Mouse (Mus musculus) ES-E14 (cell line): Measurements from ENCODE around the gene Ret.

Experiments used
- CHD2 ChIP-seq: IDR thresholded peaks from 2 replicates; pipeline ENCODE4 v1.6.1; 2014; ENCODE audit warnings: mild to moderate bottlenecking, low read depth, low read length, inconsistent platforms
- HCFC1 ChIP-seq: IDR thresholded peaks from 2 replicates; pipeline ENCODE4 v1.6.1; 2012; ENCODE audit warnings: low read length, inconsistent platforms, borderline replicate concordance; ENCODE audit not compliant: insufficient read depth
- MAFK ChIP-seq: IDR thresholded peaks from 2 replicates; pipeline ENCODE4 v1.6.1; 2014; ENCODE audit warnings: mild to moderate bottlenecking, low read depth, low read length, inconsistent platforms; ENCODE audit not compliant: insufficient read depth
- ZNF384 ChIP-seq: IDR thresholded peaks from 2 replicates; pipeline ENCODE4 v1.6.1; 2012; ENCODE audit warnings: low read depth, low read length, inconsistent platforms

GRCm38 (mm10) chr6:118150538-118150937 is 47.0 kb downstream of the Ret start:
- TF ChIP-seq MAFK (no peak), HCFC1 (no peak), ZNF384 (no peak), CHD2 (no peak)
